Mouse (Mus musculus) heart, embryonic 10.5 days (tissue): ENCODE data around the gene Foxi2. TPM values are rescaled to one million over a fixed set of nuclear protein-coding genes. Genes with fewer than 3 reads are reported as not detected.

Source experiments
- DNase-seq: peaks from one replicate; pipeline ENCODE4 v3.0.0-alpha.2; 2017; ENCODE audit warnings: low spot score
- H3K27ac ChIP-seq: fragments of 300-500 bp; sonication (generic); 2 replicates; pipeline ENCODE4 v1.5.1; 2016; ENCODE audit warnings: mild to moderate bottlenecking
- H3K27me3 ChIP-seq: fragments of 300-500 bp; sonication (generic); 2 replicates; pipeline ENCODE4 v1.6.1; 2016; ENCODE audit warnings: mild to moderate bottlenecking; ENCODE audit not compliant: poor library complexity, insufficient read depth, severe bottlenecking
- H3K36me3 ChIP-seq: fragments of 300-500 bp; sonication (generic); 2 replicates; pipeline ENCODE4 v1.6.1; 2016; ENCODE audit warnings: mild to moderate bottlenecking, moderate library complexity
- H3K4me1 ChIP-seq: fragments of 300-500 bp; sonication (generic); 2 replicates; pipeline ENCODE4 v1.6.1; 2016; ENCODE audit warnings: mild to moderate bottlenecking
- H3K4me3 ChIP-seq: fragments of 300-500 bp; sonication (generic); 2 replicates; pipeline ENCODE4 v1.5.1; 2016; ENCODE audit warnings: mild to moderate bottlenecking, moderate library complexity
- H3K9me3 ChIP-seq: fragments of 300-500 bp; sonication (generic); 2 replicates; pipeline ENCODE4 v1.6.1; 2016; ENCODE audit warnings: mild to moderate bottlenecking, moderate library complexity
- WGBS: fragments of 180-500 bp; shearing (Covaris S2); methylation state at CpG from one replicate; pipeline ENCODE4 v1.1.7; 2016; 5-methylcytosine and 5-hydroxymethylcytosine counted together
- polyA plus RNA-seq: library from polyadenylated mRNA; unstranded; fragments of >200 nt; fragmentation: Nextera tagmentation; extraction: Ambion mirVana; gene quantifications from 2 replicates; pipeline ENCODE4 v1.2.1, GENCODE M21; 2016

The Foxi2 gene
- 0.83 and 2.0 TPM in 2 replicates for polyA plus RNA-seq

DNA sequence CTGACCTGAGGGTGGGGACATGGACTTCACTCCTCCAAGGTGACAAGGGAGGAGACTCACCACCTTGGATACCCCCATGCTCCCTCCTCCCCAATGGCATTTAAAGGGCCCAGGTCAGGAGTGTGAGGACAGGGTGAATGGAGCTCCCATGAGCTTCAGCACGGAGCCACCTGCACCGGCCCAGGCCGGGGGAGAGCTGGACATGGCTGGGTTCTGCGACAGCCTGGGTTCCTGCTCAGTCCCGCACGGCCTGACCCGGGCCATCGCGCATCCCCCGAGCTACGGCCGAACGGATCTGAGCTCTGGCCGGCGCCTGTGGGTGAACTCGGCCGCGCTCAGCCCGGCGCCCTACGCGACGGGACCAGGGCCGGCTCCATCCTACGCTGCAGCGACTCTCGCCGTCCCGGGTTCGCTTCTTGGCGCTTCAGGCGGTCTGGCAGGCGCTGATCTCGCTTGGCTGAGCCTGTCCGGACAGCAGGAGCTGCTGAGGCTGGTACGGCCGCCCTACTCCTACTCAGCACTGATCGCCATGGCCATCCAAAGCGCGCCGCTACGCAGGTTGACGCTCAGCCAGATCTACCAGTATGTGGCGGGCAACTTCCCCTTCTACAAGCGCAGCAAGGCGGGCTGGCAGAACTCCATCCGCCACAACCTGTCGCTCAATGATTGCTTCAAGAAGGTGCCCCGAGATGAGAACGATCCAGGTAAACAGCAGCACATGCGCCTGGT is at the start of gene Foxi2:
Gene Foxi2 (plus strand): TSS at position 72 of the 729 bp plus-strand sequence.
- H3K9me3 ChIP-seq = no peaks in the 10 kb centered on the region
- H3K27ac ChIP-seq = no peak within 1 kb of the TSS; the same call in 1 of the 2 replicates
- 3% methylated on average over 51 of the region's 51 CpGs for WGBS
- H3K4me1 ChIP-seq = peaks cover 7% of the 10 kb centered on the region
- no peaks in the 10 kb centered on the region for H3K36me3 ChIP-seq
- H3K4me3 ChIP-seq = peak within 1 kb of the TSS; percentile 51
- DNase-seq = no peak
- peaks cover 63% of the 10 kb centered on the region for H3K27me3 ChIP-seq

DNA sequence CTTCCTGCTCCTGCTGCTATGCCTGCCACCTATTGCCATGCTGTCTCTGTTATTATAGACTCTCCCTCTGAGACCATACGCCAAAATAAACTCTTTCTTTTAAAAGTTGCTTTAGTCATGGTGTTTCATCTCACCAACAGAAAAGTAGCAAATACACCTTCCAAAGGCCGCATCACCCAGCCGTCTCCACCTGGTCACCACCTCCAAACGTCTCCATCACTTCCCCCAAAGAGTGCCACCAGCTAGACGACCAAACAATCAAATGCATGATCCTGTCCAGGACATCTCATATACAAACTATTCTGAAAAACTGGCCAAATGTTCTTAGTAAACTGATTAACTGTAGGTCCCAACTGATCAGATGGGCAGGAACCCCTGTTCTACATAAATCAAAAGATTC is 45.5 kb upstream of the Foxi2 start:
- no peaks in the 10 kb centered on the region for H3K9me3 ChIP-seq
- H3K27me3 ChIP-seq = no peaks in the 10 kb centered on the region
- no peaks in the 10 kb centered on the region for H3K4me1 ChIP-seq
- peak; percentile 70 for DNase-seq
- H3K36me3 ChIP-seq = no peaks in the 10 kb centered on the region
- no peak overlapping the region for H3K27ac ChIP-seq
- no peak overlapping the region for H3K4me3 ChIP-seq
- WGBS = 86% methylated on average over 5 of the region's 5 CpGs

DNA sequence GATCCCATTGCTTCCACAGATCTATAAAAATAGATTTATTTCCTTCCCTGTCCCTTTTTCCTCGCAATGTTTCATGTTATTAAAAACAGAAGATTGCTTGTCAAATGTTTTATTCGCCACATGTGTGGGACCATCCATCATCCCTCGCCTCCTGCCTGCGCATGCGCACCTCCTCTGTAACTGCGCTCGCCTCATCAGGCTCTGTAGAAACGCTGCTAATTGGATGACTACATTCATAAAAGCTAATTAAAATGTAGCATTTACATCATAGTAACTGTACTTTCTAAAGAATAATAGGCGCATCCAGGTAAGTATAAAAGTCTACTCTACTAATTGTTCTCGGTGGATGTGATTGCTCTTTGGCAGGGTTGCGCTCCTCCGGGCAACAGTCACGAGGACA is 34.1 kb upstream of the Foxi2 start:
- Histone ChIP-seq H3K4me1 (no peaks in the 10 kb centered on the region), H3K27me3 (0 out of 2 replicates have a peak, but pooled peaks cover 4% of the 10 kb centered on the region), H3K36me3 (no peaks in the 10 kb centered on the region), H3K27ac (no peak overlapping the region), H3K4me3 (no peak overlapping the region), H3K9me3 (no peaks in the 10 kb centered on the region)
- no peak for DNase-seq
- 90% methylated on average over 13 of the region's 13 CpGs for WGBS

DNA sequence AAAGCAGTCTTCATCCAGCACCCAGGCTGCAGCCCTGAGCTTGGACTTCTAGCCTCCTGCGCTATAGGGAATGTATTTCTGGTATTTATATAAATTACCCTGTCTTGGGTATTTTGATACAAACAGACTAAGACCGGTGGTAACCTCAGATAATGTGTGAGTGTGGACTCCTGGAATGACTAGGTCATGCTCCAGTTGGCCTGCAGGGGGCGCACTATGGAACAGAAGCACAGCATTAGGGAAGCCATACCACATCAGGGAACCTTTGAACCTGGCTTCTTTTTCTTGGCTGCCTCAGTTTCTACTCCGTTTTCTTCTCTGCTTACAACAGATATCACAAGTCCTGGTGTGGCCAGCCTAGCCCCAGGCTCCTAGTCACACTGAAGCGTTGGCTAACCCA is 33.2 kb upstream of the Foxi2 start:
- Histone ChIP-seq H3K4me3 (no peak overlapping the region), H3K36me3 (no peaks in the 10 kb centered on the region), H3K27ac (no peak overlapping the region), H3K9me3 (no peaks in the 10 kb centered on the region), H3K27me3 (0 out of 2 replicates have a peak, but pooled peaks cover 4% of the 10 kb centered on the region), H3K4me1 (no peaks in the 10 kb centered on the region)
- peak; percentile 73 for DNase-seq
- 60% methylated on average over 5 of the region's 5 CpGs for WGBS

GRCm38 (mm10) chr7:135378331-135378730 is 31.8 kb upstream of the Foxi2 start:
- WGBS = 82% methylated on average over 5 of the region's 5 CpGs
- Histone ChIP-seq H3K4me3 (no peak overlapping the region), H3K36me3 (no peaks in the 10 kb centered on the region), H3K27ac (no peak overlapping the region), H3K9me3 (no peaks in the 10 kb centered on the region), H3K27me3 (0 out of 2 replicates have a peak, but pooled peaks cover 4% of the 10 kb centered on the region), H3K4me1 (no peaks in the 10 kb centered on the region)
- DNase-seq = peak; percentile 42

- H3K27ac ChIP-seq = no peak overlapping the region
- H3K36me3 ChIP-seq = no peaks in the 10 kb centered on the region
- 63% methylated on average over 3 of the region's 3 CpGs for WGBS
- no peaks in the 10 kb centered on the region for H3K27me3 ChIP-seq
- DNase-seq = no peak
- no peaks in the 10 kb centered on the region for H3K4me1 ChIP-seq
- no peak overlapping the region for H3K4me3 ChIP-seq
- no peaks in the 10 kb centered on the region for H3K9me3 ChIP-seq
These were observed 21.1 kb upstream of the Foxi2 start for GRCm38 (mm10) chr7:135389039-135389438.

DNA sequence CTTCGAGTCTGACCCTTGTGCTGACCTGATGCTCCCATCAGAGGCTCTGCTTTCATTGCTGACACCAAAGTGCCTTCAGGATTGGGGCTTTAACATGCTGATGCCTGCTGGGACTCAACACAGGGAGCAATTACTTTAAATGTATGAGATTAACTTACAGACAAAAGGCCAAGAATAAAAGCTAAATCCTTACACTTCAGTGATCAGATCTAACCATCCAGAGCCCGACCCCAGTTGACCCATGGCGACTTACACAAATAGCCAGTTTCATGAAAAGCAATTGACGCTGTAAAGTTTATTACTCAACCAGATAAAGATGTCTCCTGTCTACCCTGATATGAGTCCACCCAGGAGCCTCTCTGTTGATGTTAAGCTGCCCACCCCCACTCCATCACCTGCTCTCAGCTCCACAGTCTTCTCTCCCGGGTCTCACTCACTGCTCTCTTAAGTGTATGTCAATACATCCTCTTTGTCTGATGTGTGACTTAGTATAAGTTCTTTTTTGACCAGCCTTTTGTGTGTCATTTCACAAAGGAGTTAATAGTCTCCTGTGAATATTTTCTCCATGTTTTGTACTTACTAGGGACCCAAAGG is 17.1 kb upstream of the Foxi2 start:
- Histone ChIP-seq H3K4me1 (0 out of 2 replicates have a peak, but pooled peaks cover 4% of the 10 kb centered on the region), H3K4me3 (no peak overlapping the region), H3K9me3 (no peaks in the 10 kb centered on the region), H3K27me3 (no peaks in the 10 kb centered on the region), H3K27ac (no peak overlapping the region), H3K36me3 (no peaks in the 10 kb centered on the region)
- 35% methylated on average over 5 of the region's 5 CpGs for WGBS
- no peak for DNase-seq

DNA sequence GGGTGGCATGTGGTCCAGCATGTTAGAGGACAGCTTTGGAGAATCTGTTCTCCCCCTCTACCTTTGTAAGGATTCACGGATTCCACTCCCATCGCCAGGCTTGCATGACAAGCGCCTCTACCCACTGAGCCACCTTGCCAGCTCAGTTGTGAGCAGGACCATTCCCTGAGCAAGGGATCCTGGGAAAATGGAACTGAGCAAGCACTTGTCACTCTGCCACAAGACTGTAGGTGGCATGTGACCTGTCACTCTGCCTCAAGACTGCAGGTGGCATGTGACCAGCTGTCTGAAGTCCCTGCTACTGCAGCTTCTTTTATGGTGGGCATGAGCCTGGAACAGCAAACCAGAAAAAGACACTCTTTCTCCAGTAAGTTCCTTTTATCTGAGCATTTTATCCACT is 15.7 kb upstream of the Foxi2 start:
- no peak overlapping the region for H3K27ac ChIP-seq
- no peaks in the 10 kb centered on the region for H3K9me3 ChIP-seq
- H3K4me3 ChIP-seq = no peak overlapping the region
- 0 out of 2 replicates have a peak, but pooled peaks cover 4% of the 10 kb centered on the region for H3K4me1 ChIP-seq
- no peaks in the 10 kb centered on the region for H3K36me3 ChIP-seq
- DNase-seq = no peak
- no peaks in the 10 kb centered on the region for H3K27me3 ChIP-seq
- 94% methylated on average over 3 of the region's 3 CpGs for WGBS

DNA sequence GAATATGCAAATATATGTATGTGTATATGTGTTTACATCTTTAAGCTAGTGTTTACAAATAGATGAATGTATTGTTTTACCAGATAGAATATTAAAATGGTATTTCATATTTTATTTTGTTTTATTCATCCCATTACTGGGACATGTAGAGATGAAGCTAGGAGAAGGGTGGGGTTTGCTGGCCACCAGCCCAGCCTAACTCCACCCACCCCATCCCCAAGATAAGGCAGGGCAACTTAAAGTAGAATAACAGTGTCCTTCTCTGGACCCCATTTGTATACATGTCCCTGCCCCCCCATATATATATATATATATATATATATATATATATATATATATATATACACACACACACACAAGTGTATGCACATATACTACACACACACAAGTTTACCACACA is 14.9 kb upstream of the Foxi2 start:
- no peaks in the 10 kb centered on the region for H3K36me3 ChIP-seq
- no peak overlapping the region for H3K4me3 ChIP-seq
- peak; percentile 5 for DNase-seq
- H3K27ac ChIP-seq = no peak overlapping the region
- 0 out of 2 replicates have a peak, but pooled peaks cover 4% of the 10 kb centered on the region for H3K4me1 ChIP-seq
- no peaks in the 10 kb centered on the region for H3K27me3 ChIP-seq
- no peaks in the 10 kb centered on the region for H3K9me3 ChIP-seq

DNA sequence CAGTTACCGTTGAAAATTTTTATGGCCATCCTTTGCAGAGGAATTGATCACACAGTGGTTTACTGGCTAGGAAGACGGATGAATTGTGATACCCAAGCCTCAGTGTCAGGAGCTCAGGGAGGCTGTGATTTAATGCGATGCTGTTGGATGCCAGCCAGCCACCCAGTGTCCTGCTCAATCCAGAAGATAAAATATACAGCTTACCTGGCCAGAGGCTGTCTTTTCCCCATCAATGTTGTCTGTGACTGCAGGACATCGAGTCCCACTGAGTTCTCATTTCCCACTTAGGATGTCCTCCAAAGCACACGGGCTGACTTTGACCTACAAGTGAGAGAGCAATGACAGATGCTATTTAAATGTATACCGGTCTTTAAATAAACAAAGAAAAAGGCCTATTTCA is 13.0 kb upstream of the Foxi2 start:
- H3K27ac ChIP-seq = peak overlapping the region; percentile 52; the same call in 1 of the 2 replicates
- H3K9me3 ChIP-seq = no peaks in the 10 kb centered on the region
- no peak overlapping the region for H3K4me3 ChIP-seq
- 0 out of 2 replicates have a peak, but pooled peaks cover 4% of the 10 kb centered on the region for H3K4me1 ChIP-seq
- DNase-seq = peak; percentile 67
- no peaks in the 10 kb centered on the region for H3K36me3 ChIP-seq
- no peaks in the 10 kb centered on the region for H3K27me3 ChIP-seq
- WGBS = 64% methylated on average over 6 of the region's 6 CpGs

DNA sequence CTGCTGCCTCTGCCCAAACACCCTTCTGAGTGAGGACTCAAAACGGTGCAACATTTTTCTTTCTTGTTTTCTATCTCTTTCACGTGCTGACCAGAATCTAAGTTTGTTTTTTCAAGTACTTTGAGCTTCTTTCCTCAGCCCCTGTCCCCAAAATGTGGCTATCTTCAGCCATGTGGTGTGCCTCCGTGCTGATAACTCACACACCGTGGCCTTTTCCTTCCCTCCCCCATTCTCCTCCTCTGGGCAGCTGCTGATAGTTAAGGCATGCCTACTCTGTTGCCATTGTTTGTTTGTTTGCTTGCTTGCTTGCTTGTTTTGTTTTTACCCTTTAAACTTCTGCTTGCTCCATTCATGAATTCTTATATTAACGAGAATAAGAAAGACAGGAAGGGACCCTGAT is 12.2 kb upstream of the Foxi2 start:
- H3K4me3 ChIP-seq = no peak overlapping the region
- 0 out of 2 replicates have a peak, but pooled peaks cover 4% of the 10 kb centered on the region for H3K4me1 ChIP-seq
- no peaks in the 10 kb centered on the region for H3K36me3 ChIP-seq
- H3K27ac ChIP-seq = peak overlapping the region; percentile 52; the same call in 1 of the 2 replicates
- peak; percentile 90 for DNase-seq
- 22% methylated on average over 5 of the region's 5 CpGs for whole genome bisulfite sequencing
- no peaks in the 10 kb centered on the region for H3K9me3 ChIP-seq
- H3K27me3 ChIP-seq = no peaks in the 10 kb centered on the region

DNA sequence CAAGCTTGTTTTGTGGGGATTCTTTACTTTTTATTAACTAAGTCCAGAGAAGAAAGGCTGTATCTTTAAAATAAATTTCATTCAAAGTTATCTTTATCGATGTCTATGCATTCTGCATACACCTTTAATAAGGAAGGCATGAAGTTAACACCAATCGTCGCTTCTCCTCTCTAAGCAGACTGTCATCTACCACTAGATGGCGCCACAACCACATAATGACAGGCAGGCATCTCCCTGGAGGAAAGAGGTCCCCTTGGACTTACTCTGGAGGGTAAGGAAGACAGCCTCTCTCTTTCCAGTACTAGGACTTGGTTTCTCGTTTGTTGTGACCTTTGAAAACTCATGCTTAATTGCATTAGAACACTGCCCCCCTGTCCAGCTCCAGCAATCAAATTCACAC is 6.7 kb upstream of the Foxi2 start:
- Histone ChIP-seq H3K27me3 (peaks cover 14% of the 10 kb centered on the region), H3K36me3 (no peaks in the 10 kb centered on the region), H3K4me1 (no peaks in the 10 kb centered on the region), H3K9me3 (no peaks in the 10 kb centered on the region), H3K4me3 (no peak overlapping the region), H3K27ac (no peak overlapping the region)
- DNase-seq = peak; percentile 84
- 13% methylated on average over 5 of the region's 5 CpGs for WGBS

DNA sequence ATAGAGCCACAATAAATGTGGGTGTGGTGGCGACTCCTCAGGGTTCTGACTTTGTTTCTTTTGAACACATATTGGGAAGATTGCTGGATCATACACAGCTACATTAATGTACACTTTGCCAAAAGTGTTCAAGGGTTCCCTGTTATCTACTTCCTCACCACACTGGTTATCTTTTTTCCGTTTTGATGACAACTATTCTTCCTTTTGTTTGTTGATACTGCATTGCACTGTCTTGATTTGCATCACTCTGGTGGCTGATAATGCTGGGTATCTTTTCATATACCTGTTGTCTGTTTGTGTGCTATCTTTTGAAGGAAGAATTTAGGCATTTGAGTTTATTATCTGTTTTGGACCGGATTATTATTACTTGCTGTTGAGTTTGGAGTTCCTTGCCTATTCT is 3.3 kb upstream of the Foxi2 start:
- Histone ChIP-seq H3K27me3 (peaks cover 44% of the 10 kb centered on the region), H3K4me3 (no peak overlapping the region)
- WGBS = 55% methylated on average over 3 of the region's 3 CpGs

More for the DNA sequence above, 3.3 kb upstream of the Foxi2 start:
- no peaks in the 10 kb centered on the region for H3K36me3 ChIP-seq
- H3K9me3 ChIP-seq = no peaks in the 10 kb centered on the region
- DNase-seq = no peak
- peaks cover 7% of the 10 kb centered on the region for H3K4me1 ChIP-seq
- H3K27ac ChIP-seq = no peak overlapping the region
